In genomic region chr10:24493936-24494335, GRCm38 (mm10) we compare ENCODE assay signal across 8 mouse cellular contexts.
DNase-seq lines count a peak whose midpoint lies in the region; ATAC-seq and TF ChIP-seq lines count a peak whose summit lies in the region.
"Had no signal": no experiment of that assay in that cellular context is flagged by ENCODE, and none has a peak within 500 bp of the region (broad histone marks: within the 10 kb centered on the region; RNA-seq: fewer than 3 reads in every experiment).

No protein-coding gene starts in this region.

- no peaks in the 10 kb centered on the region for H3K27me3 ChIP-seq in liver, postnatal 0 days (ENCODE audit: insufficient read depth, low read length)
- H3K27me3 ChIP-seq in forebrain, postnatal 0 days (ENCODE audit: insufficient read depth, low read length), result no peaks in the 10 kb centered on the region
- no peaks in the 10 kb centered on the region for H3K27me3 ChIP-seq in cerebellum, adult 2 months (ENCODE audit: control insufficient read depth, insufficient read depth, low read length)
- H3K27me3 ChIP-seq: limb, embryonic 13.5 days had no signal

- no peaks in the 10 kb centered on the region for H3K9me3 ChIP-seq in liver, postnatal 0 days (ENCODE audit: low read length)
- H3K9me3 ChIP-seq in forebrain, postnatal 0 days (ENCODE audit: low read length), result no peaks in the 10 kb centered on the region
- H3K9me3 ChIP-seq: limb, embryonic 13.5 days had no signal

- DNase-seq in Muller cell, postnatal 12 days (ENCODE audit: inconsistent ontology term), result peak; percentile 58
- peak; percentile 47 for DNase-seq in adrenal gland, postnatal 25 days
- peak; percentile 72 to 78 for DNase-seq in heart, postnatal 10 days
- DNase-seq in liver, postnatal 0 days, result peak; percentile 45
- no peak for DNase-seq in layer of hippocampus, postnatal 25 days (ENCODE audit: extremely low spot score in 1 of 2, low spot score in 1 of 2)
- no peak for DNase-seq in forebrain, postnatal 0 days
- DNase-seq in cerebellum, adult 2 months, result no peak

- peak; percentile 90 for TF ChIP-seq EP300 in liver, postnatal 0 days (IDR thresholded peaks at IDR 0.05; ENCODE audit: low read depth)

- TF ChIP-seq POLR2A in cerebellum, adult 2 months (IDR thresholded peaks at IDR 0.05; ENCODE audit: borderline replicate concordance, insufficient read depth, low read length), result no peak

- ATAC-seq in liver, postnatal 0 days, result peak; percentile 91
- no peak for ATAC-seq in forebrain, postnatal 0 days

- no peak overlapping the region for H3K9ac ChIP-seq in liver, postnatal 0 days (replicated peaks)
- no peak overlapping the region for H3K9ac ChIP-seq in forebrain, postnatal 0 days
- H3K9ac ChIP-seq: limb, embryonic 13.5 days had no signal

- TF ChIP-seq CTCF in liver, postnatal 0 days (IDR thresholded peaks at IDR 0.05; ENCODE audit: low read depth), result no peak
- TF ChIP-seq CTCF in forebrain, postnatal 0 days (IDR thresholded peaks at IDR 0.05; ENCODE audit: low read depth), result no peak
- no peak for TF ChIP-seq CTCF in cerebellum, adult 2 months (IDR thresholded peaks at IDR 0.05; ENCODE audit: borderline replicate concordance, insufficient read depth, low read depth, low read length)

- H3K4me1 ChIP-seq in liver, postnatal 0 days (ENCODE audit: insufficient read depth), result no peaks in the 10 kb centered on the region
- no peaks in the 10 kb centered on the region for H3K4me1 ChIP-seq in forebrain, postnatal 0 days (ENCODE audit: insufficient read depth)
- no peaks in the 10 kb centered on the region for H3K4me1 ChIP-seq in cerebellum, adult 2 months (ENCODE audit: control insufficient read depth, insufficient read depth, low read length)

- 23% methylated on average over 6 of the region's 6 CpGs for WGBS in liver, postnatal 0 days (ENCODE audit: insufficient replicate concordance)
- WGBS in forebrain, postnatal 0 days, result 54% methylated on average over 6 of the region's 6 CpGs
- 40% methylated on average over 6 of the region's 6 CpGs for WGBS in cerebellum, adult 2 months

- H3K27ac ChIP-seq in liver, postnatal 0 days (ENCODE audit: low read depth), result peak overlapping the region; percentile 51; the same call in 1 of the 2 replicates
- H3K27ac ChIP-seq in forebrain, postnatal 0 days (ENCODE audit: low read depth, low read length), result no peak overlapping the region
- H3K27ac ChIP-seq in cerebellum, adult 2 months (ENCODE audit: insufficient read depth, low read length), result no peak overlapping the region
- H3K27ac ChIP-seq: limb, embryonic 13.5 days had no signal

- intact Hi-C loops in heart, postnatal 10 days (cut with DNase I), result loop anchor here (5.0 kb wide), 1 partner anchor 98 kb away; no protein-coding TSS in a partner anchor

- H3K36me3 ChIP-seq in liver, postnatal 0 days (replicated peaks; ENCODE audit: insufficient read depth, low read length), result no peaks in the 10 kb centered on the region
- H3K36me3 ChIP-seq in forebrain, postnatal 0 days (ENCODE audit: insufficient read depth), result no peaks in the 10 kb centered on the region
- H3K36me3 ChIP-seq: limb, embryonic 13.5 days had no signal

- H3K4me2 ChIP-seq in liver, postnatal 0 days (ENCODE audit: low read depth, low read length), result no peak overlapping the region
- H3K4me2 ChIP-seq in forebrain, postnatal 0 days (ENCODE audit: low read depth), result no peak overlapping the region
- H3K4me2 ChIP-seq: limb, embryonic 13.5 days had no signal

- no peak overlapping the region for H3K4me3 ChIP-seq in liver, postnatal 0 days (ENCODE audit: low read depth, low read length)
- H3K4me3 ChIP-seq in forebrain, postnatal 0 days (ENCODE audit: low read depth, low read length), result no peak overlapping the region
- H3K4me3 ChIP-seq in cerebellum, adult 2 months (replicated peaks; ENCODE audit: insufficient read depth, low read depth, low read length), result no peak overlapping the region
- H3K4me3 ChIP-seq: limb, embryonic 13.5 days had no signal

Comparison
In these comparisons a context has a peak if more than half of its experiments do, and no peak if none do; other contexts are left out.
1. DNase-seq: peak in Muller cell, postnatal 12 days (single experiment), adrenal gland, postnatal 25 days (single experiment), heart, postnatal 10 days (2 of 2) and liver, postnatal 0 days (single experiment); none in layer of hippocampus, postnatal 25 days (0 of 2), forebrain, postnatal 0 days (single experiment) and cerebellum, adult 2 months (0 of 2).